Mouse (Mus musculus) thymus, adult 2 months (tissue): ENCODE measurements around the gene Ptpn1.

Experiments
- CTCF ChIP-seq: fragments of 200-500 bp; IDR thresholded peaks from 2 replicates; pipeline ENCODE4 v1.5.1; 2012; ENCODE audit warnings: mild to moderate bottlenecking, control low read depth, low read length, moderate library complexity, borderline replicate concordance; ENCODE audit not compliant: control insufficient read depth, poor library complexity, insufficient read depth; ENCODE audit errors: extremely low read depth
- POLR2A ChIP-seq: fragments of 200-500 bp; IDR thresholded peaks from 2 replicates; pipeline ENCODE4 v1.6.1; 2012; ENCODE audit warnings: mild to moderate bottlenecking, low read length, control low read depth, moderate library complexity; ENCODE audit not compliant: control insufficient read depth, poor library complexity, insufficient read depth; ENCODE audit errors: extremely low read depth

- no peak for TF ChIP-seq POLR2A
- no peak for TF ChIP-seq CTCF
Measured at GRCm38 (mm10) chr2:167942199-167942925, 10.5 kb downstream of the Ptpn1 start.
